Mouse (Mus musculus) thymus, postnatal 25 days (tissue): ENCODE data around the gene Arid3a.
A peak's percentile ranks its signal among the peaks of the same experiment; 100 is the strongest.

Source experiments
- DNase-seq: peaks from one replicate; pipeline ENCODE4 v3.0.0; 2022

The Arid3a gene

GRCm38 (mm10) chr10:79983205-79983604 is 56.4 kb downstream of the Arid3a start:
- DNase-seq = no peak

- peak; percentile 67 for DNase-seq
Measured at GRCm38 (mm10) chr10:79983670-79984069, 56.8 kb downstream of the Arid3a start.

GRCm38 (mm10) chr10:79984195-79984816 is 57.5 kb downstream of the Arid3a start, which contains the start of gene Tmem259:
TSS of gene Tmem259 (minus strand) at chr10:79984330.
- DNase-seq = peak; percentile 89

- DNase-seq = peak; percentile 95
Measured at GRCm38 (mm10) chr10:79984871-79985270, 58.0 kb downstream of the Arid3a start.

GRCm38 (mm10) chr10:79985334-79986231 is 58.7 kb downstream of the Arid3a start:
- peak; percentile 83 for DNase-seq

GRCm38 (mm10) chr10:79986232-79986878 is 59.5 kb downstream of the Arid3a start:
- DNase-seq = no peak

- peak; percentile 93 for DNase-seq
Measured at GRCm38 (mm10) chr10:79986963-79987362, 60.1 kb downstream of the Arid3a start.

- DNase-seq = no peak
Measured at GRCm38 (mm10) chr10:79987771-79988505, 61.1 kb downstream of the Arid3a start.

- DNase-seq = peak; percentile 75
Measured at GRCm38 (mm10) chr10:79988506-79989271, 61.8 kb downstream of the Arid3a start, which contains the start of gene Cnn2. TSS of gene Cnn2 (plus strand) at chr10:79988584.

- DNase-seq = no peak
Measured at GRCm38 (mm10) chr10:79989272-79989786, 62.5 kb downstream of the Arid3a start.

GRCm38 (mm10) chr10:79989870-79990269 is 63.0 kb downstream of the Arid3a start:
- DNase-seq = no peak

- no peak for DNase-seq
Measured at GRCm38 (mm10) chr10:79991099-79991498, 64.3 kb downstream of the Arid3a start.

GRCm38 (mm10) chr10:79991548-79991947 is 64.7 kb downstream of the Arid3a start:
- no peak for DNase-seq

- peak; percentile 52 for DNase-seq
Measured at GRCm38 (mm10) chr10:79994397-79995115, 67.7 kb downstream of the Arid3a start.

- DNase-seq = no peak
Measured at GRCm38 (mm10) chr10:79995636-79996035, 68.8 kb downstream of the Arid3a start.

GRCm38 (mm10) chr10:79996272-79997033 is 69.6 kb downstream of the Arid3a start, which contains the start of gene Abca7:
TSS of gene Abca7 (plus strand) at chr10:79996494.
- peak; percentile 99 for DNase-seq

GRCm38 (mm10) chr10:79997034-79997760 is 70.4 kb downstream of the Arid3a start:
- DNase-seq = peak; percentile 81

- no peak for DNase-seq
Measured at GRCm38 (mm10) chr10:79997819-79998218, 71.0 kb downstream of the Arid3a start.

GRCm38 (mm10) chr10:80001945-80002344 is 75.1 kb downstream of the Arid3a start:
- DNase-seq = no peak
